10 mouse cellular contexts compared by ENCODE assay signal in the genomic region with DNA sequence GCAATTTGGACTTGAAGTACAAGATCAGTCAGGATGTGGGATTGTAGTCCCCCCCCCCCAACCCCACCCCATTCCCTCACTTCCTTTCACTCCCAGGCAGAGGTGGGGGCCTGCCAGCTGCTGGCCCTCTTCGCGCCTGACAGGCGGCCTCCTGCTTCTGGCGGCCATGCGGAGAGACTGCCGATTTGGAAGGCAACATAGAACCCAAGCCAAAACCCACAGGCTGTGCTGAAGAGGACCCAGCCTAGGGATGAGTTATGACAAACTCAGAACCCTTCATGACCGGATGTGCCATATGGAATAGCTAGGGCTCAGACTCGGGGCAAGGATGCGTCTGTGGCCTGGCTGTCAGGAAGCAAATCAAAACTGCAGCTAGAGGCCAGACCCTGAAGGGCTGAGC.
DNase-seq lines count a peak whose midpoint lies in the region; ATAC-seq and TF ChIP-seq lines count a peak whose summit lies in the region.
"Had no signal": no experiment of that assay in that cellular context is flagged by ENCODE, and none has a peak within 500 bp of the region (broad histone marks: within the 10 kb centered on the region; RNA-seq: fewer than 3 reads in every experiment).

No protein-coding gene starts in this region.

- peak; percentile 37 to 41 for DNase-seq in heart, adult 18-20 months
- no peak for DNase-seq in heart, adult 8-10 months (ENCODE audit: low spot score)
- peak; percentile 47 for DNase-seq in thymus, postnatal 14 days
- DNase-seq in thymus, postnatal 10 days (ENCODE audit: low spot score in 2 of 2): no peak
- peak; percentile 63 for DNase-seq in kidney, adult 2 months
- DNase-seq in stomach, postnatal 0 days (ENCODE audit: low spot score): no peak
- no peak for DNase-seq in left cerebral cortex, adult 18-20 months (ENCODE audit: low spot score in 2 of 2)
- no peak for DNase-seq in right cerebral cortex, postnatal 25 days

- H3K9me3 ChIP-seq in stomach, postnatal 0 days (ENCODE audit: control insufficient read depth, low read length): no peaks in the 10 kb centered on the region
- H3K9me3 ChIP-seq: megakaryocyte, embryonic 14.5 days had no signal

- peak; percentile 51; the same call in 1 of the 2 replicates for ATAC-seq in stomach, postnatal 0 days (ENCODE audit: low FRiP score, low TSS enrichment)
- ATAC-seq: inflammation-experienced regulatory T-cells, adult 6 months had no signal

- H3K4me2 ChIP-seq in stomach, postnatal 0 days (replicated peaks; ENCODE audit: low read depth): no peak overlapping the region

- no peak for TF ChIP-seq POLR2A in kidney, adult 2 months (IDR thresholded peaks at IDR 0.05; ENCODE audit: low read depth, low read length)

- H3K36me3 ChIP-seq in kidney, adult 2 months (ENCODE audit: control insufficient read depth, insufficient read depth, low read length): no peaks in the 10 kb centered on the region
- H3K36me3 ChIP-seq in stomach, postnatal 0 days (ENCODE audit: control insufficient read depth, insufficient read depth, low read length): no peaks in the 10 kb centered on the region

- H3K9ac ChIP-seq in stomach, postnatal 0 days (ENCODE audit: low read length): no peak overlapping the region

- 54% methylated on average over 9 of the region's 9 CpGs for WGBS in kidney, adult 2 months
- 59% methylated on average over 9 of the region's 9 CpGs for WGBS in stomach, postnatal 0 days

- no peak for TF ChIP-seq CTCF in kidney, adult 2 months (conservative IDR thresholded peaks at IDR 0.05; ENCODE audit: insufficient read depth, insufficient read length, low read depth, low read length)
- no peak for TF ChIP-seq CTCF in stomach, postnatal 0 days (IDR thresholded peaks at IDR 0.05; ENCODE audit: low read depth)

- H3K4me1 ChIP-seq in kidney, adult 2 months (ENCODE audit: control insufficient read depth, insufficient read depth, low read length): peaks cover 2% of the 10 kb centered on the region; the same call in 1 of the 2 replicates
- H3K4me1 ChIP-seq in stomach, postnatal 0 days (replicated peaks; ENCODE audit: control insufficient read depth, insufficient read depth): no peaks in the 10 kb centered on the region
- H3K4me1 ChIP-seq: megakaryocyte, embryonic 14.5 days had no signal

- H3K4me3 ChIP-seq in kidney, adult 2 months (ENCODE audit: insufficient read depth, low read depth, low read length): no peak overlapping the region
- no peak overlapping the region for H3K4me3 ChIP-seq in stomach, postnatal 0 days (ENCODE audit: low read depth, low read length)
- H3K4me3 ChIP-seq: megakaryocyte, embryonic 14.5 days had no signal

- H3K27ac ChIP-seq in kidney, adult 2 months (ENCODE audit: insufficient read depth, low read depth, low read length): no peak overlapping the region
- H3K27ac ChIP-seq in stomach, postnatal 0 days (replicated peaks): no peak overlapping the region

- H3K27me3 ChIP-seq in kidney, adult 2 months (replicated peaks; ENCODE audit: control insufficient read depth, insufficient read depth, low read length): no peaks in the 10 kb centered on the region
- no peaks in the 10 kb centered on the region for H3K27me3 ChIP-seq in stomach, postnatal 0 days (ENCODE audit: control insufficient read depth, insufficient read depth, low read length)

- TF ChIP-seq EP300 in stomach, postnatal 0 days (optimal IDR thresholded peaks at IDR 0.05): no peak

Comparison
In these comparisons a context has a peak if more than half of its experiments do, and no peak if none do; other contexts are left out.
1. DNase-seq: peak in heart, adult 18-20 months (2 of 2), thymus, postnatal 14 days (single experiment) and kidney, adult 2 months (single experiment); none in heart, adult 8-10 months (single experiment), thymus, postnatal 10 days (0 of 2), stomach, postnatal 0 days (single experiment), left cerebral cortex, adult 18-20 months (0 of 2) and right cerebral cortex, postnatal 25 days (single experiment).